Mouse (Mus musculus): ENCODE measurements at regions not wholly inside any gene's neighbourhood (a gene's known extent, or its start where the extent isn't known, plus 50 kb on each side); places are given as distances from the start of the nearest gene placed in this dataset.

DNA sequence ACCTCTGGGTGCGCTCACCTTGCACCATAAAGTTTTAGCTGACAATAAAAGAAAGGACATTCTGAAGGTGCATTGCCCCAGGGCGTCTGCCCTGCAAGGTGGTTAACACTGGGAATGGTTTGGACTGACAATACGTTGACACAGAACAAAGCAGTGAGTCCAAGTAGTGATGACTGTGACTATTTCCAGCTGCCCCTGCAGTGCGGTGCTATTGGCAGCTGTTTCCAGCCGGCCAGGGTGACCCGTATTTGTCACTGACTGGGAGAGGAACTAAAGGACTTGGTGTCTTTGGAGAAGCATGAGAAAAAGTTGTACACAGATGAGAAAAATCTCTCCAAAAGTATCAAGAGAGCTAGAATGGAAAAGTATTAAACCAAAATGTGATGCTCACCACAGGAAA is 52.0 kb upstream of the Vtcn1 start:
- DNase-seq: peak; percentile 27 to 35
- intact Hi-C loops (cut with DNase I): loop anchor here (10.0 kb wide), 1 partner anchor 522 kb away; no protein-coding TSS in a partner anchor

- no peak for DNase-seq
- intact Hi-C loops (cut with DNase I): loop anchor here (10.0 kb wide), 1 partner anchor 523 kb away; no protein-coding TSS in a partner anchor
Measured at GRCm38 (mm10) chr3:100771363-100771762, 53.9 kb upstream of the Vtcn1 start.

GRCm38 (mm10) chr3:100770841-100771240 is 54.4 kb upstream of the Vtcn1 start:
- DNase-seq: no peak
- intact Hi-C loops (cut with DNase I): loop anchor here (10.0 kb wide), 1 partner anchor 524 kb away; no protein-coding TSS in a partner anchor

GRCm38 (mm10) chr3:100769146-100769545 is 56.1 kb upstream of the Vtcn1 start:
- DNase-seq: no peak

DNA sequence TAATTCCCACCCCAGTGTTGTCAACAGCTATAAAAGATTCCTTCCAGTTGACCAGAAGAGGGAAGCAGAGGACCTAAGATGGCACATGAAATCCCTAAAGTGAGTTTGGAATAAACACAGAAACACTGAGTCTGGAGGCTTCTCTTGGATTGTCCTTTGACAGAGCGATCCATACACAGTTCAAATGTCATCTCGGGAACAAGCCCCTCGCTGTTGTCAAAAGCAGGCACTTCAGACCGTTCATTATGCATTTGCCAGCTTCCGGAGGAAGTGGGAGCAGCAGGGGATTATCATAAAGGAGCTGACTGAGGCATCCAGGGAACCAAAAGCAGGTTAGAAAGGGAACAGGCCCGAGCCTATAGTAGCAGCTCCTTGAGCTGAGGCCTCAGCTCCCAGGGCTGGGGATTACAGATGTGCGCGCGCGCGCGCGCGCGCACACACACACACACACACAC is 57.1 kb upstream of the Vtcn1 start:
- intact Hi-C loops (cut with DNase I): loop anchor here (2.0 kb wide), 1 partner anchor 139 kb away; no protein-coding TSS in a partner anchor
- no peak for DNase-seq

More at GRCm38 (mm10) chr3:100769146-100769545, 56.1 kb upstream of the Vtcn1 start:
- intact Hi-C loops (cut with DNase I): loop anchor here (2.0 kb wide), 1 partner anchor 138 kb away; no protein-coding TSS in a partner anchor

GRCm38 (mm10) chr3:100765323-100765722 is 59.9 kb upstream of the Vtcn1 start:
- intact Hi-C loops (cut with DNase I): no loop called here
- DNase-seq: no peak

GRCm38 (mm10) chr3:100762895-100763294 is 62.4 kb upstream of the Vtcn1 start:
- no peak for DNase-seq
- intact Hi-C loops (cut with DNase I): no loop called here

DNA sequence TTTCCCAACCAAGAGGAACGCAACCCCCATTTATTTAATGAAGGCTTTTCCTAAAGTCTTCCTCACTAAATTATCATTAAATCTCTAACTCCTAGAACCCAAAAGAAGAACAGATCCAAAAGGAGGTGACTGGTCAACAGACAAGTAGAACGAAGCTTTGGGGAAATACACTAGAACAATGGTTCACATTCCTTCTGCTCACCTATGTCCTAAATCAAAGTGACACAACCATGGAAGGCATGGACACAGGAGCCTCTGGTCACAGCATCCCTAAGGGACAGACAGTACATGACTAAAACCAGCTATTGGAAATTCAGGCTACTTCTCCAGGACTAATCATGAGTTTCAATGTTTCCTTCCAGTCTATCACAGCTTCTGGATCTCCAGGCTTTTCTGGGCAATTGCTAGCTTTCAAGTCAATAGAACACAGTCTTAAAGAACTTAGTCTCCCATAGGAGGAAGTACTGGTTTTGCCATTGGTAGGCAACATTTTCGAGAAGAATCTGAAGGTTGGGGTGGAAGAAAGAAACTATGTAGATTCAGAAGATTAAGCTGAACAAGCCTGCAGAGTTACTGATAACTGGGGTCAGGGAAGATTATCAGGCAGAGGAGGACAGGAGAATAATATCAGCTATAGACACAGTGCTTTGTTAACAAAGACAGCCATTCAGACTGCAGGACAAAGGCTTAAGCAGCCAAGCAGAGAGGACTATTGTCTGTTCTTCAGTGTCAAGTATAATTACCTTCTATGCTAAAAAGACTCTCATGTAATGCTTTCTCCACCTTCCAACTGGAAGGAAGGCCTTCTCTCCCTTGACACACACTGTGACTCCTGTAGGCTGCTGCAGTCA is 65.9 kb upstream of the Vtcn1 start:
- intact Hi-C loops (cut with DNase I): no loop called here
- no peak for DNase-seq

- intact Hi-C loops (cut with DNase I): no loop called here
- DNase-seq: no peak
Measured at GRCm38 (mm10) chr3:100754677-100755076, 69.4 kb upstream of the Man1a2 start.

GRCm38 (mm10) chr3:100751211-100751610 is 65.9 kb upstream of the Man1a2 start:
- intact Hi-C loops (cut with DNase I): no loop called here

GRCm38 (mm10) chr3:100748727-100749126 is 63.4 kb upstream of the Man1a2 start:
- intact Hi-C loops (cut with DNase I): no loop called here

More at GRCm38 (mm10) chr3:100751211-100751610, 65.9 kb upstream of the Man1a2 start:
- no peak for DNase-seq

GRCm38 (mm10) chr3:100748309-100748691 is 63.0 kb upstream of the Man1a2 start:
- DNase-seq: no peak
- intact Hi-C loops (cut with DNase I): no loop called here

More at GRCm38 (mm10) chr3:100748727-100749126, 63.4 kb upstream of the Man1a2 start:
- DNase-seq: no peak

DNA sequence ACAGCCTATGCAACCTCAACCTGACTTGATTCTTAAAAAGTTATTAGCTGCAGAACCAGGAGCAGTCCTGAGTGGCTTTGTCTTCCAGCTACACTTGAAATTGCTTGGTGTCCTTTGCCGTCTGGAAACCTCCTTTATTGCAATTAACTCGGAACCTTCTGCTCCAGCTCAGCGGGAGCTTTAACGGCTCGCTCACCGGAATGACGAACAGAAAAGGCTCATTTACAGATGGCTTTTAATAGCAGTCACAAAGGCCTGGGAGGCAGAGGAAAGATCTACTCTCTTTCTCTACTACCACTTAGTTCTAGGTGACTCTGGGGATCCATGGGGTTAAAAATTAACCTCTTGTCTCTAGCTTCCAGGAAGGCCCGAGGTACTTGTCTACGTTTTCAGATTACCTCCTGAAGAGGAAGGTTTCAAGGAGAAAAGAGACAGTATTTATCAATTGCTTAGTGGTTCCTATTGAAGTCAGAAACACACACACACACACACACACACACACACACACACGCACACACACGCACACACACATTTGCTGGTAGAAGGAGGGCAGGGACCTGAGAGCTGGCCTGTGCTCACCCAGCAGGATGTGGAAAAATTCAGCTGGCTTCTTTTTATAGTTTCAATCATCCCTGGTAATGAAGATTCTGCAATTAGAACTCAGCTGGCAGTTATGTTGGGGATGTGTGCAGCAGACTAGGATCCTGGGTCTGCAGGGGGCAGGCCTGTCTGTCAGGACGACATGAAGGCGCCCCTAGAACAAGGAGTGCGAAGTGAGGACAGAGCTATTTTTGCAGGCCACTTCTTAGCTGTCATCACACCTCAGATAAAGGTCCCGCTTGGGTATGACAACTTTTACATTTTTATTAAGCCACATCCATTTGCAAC is 62.4 kb upstream of the Man1a2 start:
- intact Hi-C loops (cut with DNase I): no loop called here
- DNase-seq: peak in 1 of 2 experiments; percentile 29

- DNase-seq: no peak
Measured at GRCm38 (mm10) chr3:100737660-100738059, 52.4 kb upstream of the Man1a2 start.

DNA sequence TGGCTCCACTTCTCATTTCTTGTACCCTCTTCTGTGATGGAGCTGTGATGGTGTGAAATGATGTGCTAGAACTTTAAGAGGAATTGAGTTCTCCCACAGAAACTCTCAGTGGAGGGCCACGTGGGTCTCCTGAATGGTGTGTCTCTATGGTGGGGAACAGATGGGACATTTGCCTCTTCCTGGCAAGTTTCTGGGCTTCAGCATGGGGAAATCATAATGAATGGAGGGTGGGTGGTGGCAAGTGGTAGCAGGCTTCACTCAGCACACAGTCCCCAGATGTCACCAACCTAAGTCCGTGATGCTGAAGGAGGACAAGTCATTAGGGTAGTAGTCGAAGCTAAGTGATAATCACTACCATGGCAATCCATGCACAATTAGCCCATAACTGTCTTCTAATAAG is 51.2 kb upstream of the Man1a2 start:
- intact Hi-C loops (cut with DNase I): no loop called here
- no peak for DNase-seq

More at GRCm38 (mm10) chr3:100737660-100738059, 52.4 kb upstream of the Man1a2 start:
- intact Hi-C loops (cut with DNase I): no loop called here
